Mouse (Mus musculus): Measurements from ENCODE around the gene Hcfc2. TPM values are rescaled to one million over a fixed set of nuclear protein-coding genes. Genes with fewer than 3 reads are reported as not detected.

Hcfc2 gene
- polyA plus RNA-seq, 1 experiment from 2014 or later = 42.6 TPM

- Histone ChIP-seq H3K4me3 (replicated peaks; ENCODE audit: low read depth, low read length) (no peak overlapping the region), H3K27ac (replicated peaks; ENCODE audit: low read depth, low read length) (no peak overlapping the region), H3K9me3 (ENCODE audit: control insufficient read depth, low read length) (no peaks in the 10 kb centered on the region), H3K4me1 (ENCODE audit: control insufficient read depth, insufficient read depth, low read length) (peaks cover 33% of the 10 kb centered on the region), H3K36me3 (ENCODE audit: control insufficient read depth, insufficient read depth, low read length) (peaks cover 70% of the 10 kb centered on the region), H3K27me3 (ENCODE audit: control insufficient read depth, insufficient read depth, low read length) (no peaks in the 10 kb centered on the region), H3K4me2 (ENCODE audit: low read length) (no peak overlapping the region), H3K9ac (replicated peaks; ENCODE audit: low read length) (no peak overlapping the region)
- DNase-seq = no peak
- ATAC-seq (ENCODE audit: low FRiP score, low TSS enrichment) = no peak
- 96% methylated on average over 3 of the region's 3 CpGs for WGBS
Measured at GRCm38 (mm10) chr10:82758878-82759277, 62.9 kb downstream of the Hcfc2 start.

GRCm38 (mm10) chr10:82759706-82760105 is 63.7 kb downstream of the Hcfc2 start:
- Histone ChIP-seq H3K9me3 (ENCODE audit: control insufficient read depth, low read length) (no peaks in the 10 kb centered on the region), H3K27me3 (ENCODE audit: control insufficient read depth, insufficient read depth, low read length) (no peaks in the 10 kb centered on the region), H3K27ac (replicated peaks; ENCODE audit: low read depth, low read length) (no peak overlapping the region), H3K4me2 (ENCODE audit: low read length) (peak overlapping the region; percentile 44), H3K36me3 (ENCODE audit: control insufficient read depth, insufficient read depth, low read length) (peaks cover 62% of the 10 kb centered on the region), H3K4me1 (ENCODE audit: control insufficient read depth, insufficient read depth, low read length) (peaks cover 33% of the 10 kb centered on the region), H3K4me3 (replicated peaks; ENCODE audit: low read depth, low read length) (no peak overlapping the region), H3K9ac (replicated peaks; ENCODE audit: low read length) (no peak overlapping the region)
- ATAC-seq (ENCODE audit: low FRiP score, low TSS enrichment) = no peak
- WGBS = 99% methylated on average over 5 of the region's 5 CpGs
- DNase-seq = no peak

GRCm38 (mm10) chr10:82761037-82761811 is 65.3 kb downstream of the Hcfc2 start:
- ATAC-seq (ENCODE audit: low FRiP score, low TSS enrichment) = no peak
- H3K9ac ChIP-seq (replicated peaks; ENCODE audit: low read length) = peak overlapping the region; percentile 23; the same call in 1 of the 2 replicates
- peaks cover 33% of the 10 kb centered on the region for H3K4me1 ChIP-seq (ENCODE audit: control insufficient read depth, insufficient read depth, low read length)
- no peak overlapping the region for H3K27ac ChIP-seq (replicated peaks; ENCODE audit: low read depth, low read length)
- 78% methylated on average over 9 of the region's 9 CpGs for WGBS
- peak overlapping the region; percentile 9; the same call in 1 of the 2 replicates for H3K4me3 ChIP-seq (replicated peaks; ENCODE audit: low read depth, low read length)
- no peaks in the 10 kb centered on the region for H3K27me3 ChIP-seq (ENCODE audit: control insufficient read depth, insufficient read depth, low read length)
- H3K4me2 ChIP-seq (ENCODE audit: low read length) = peak overlapping the region; percentile 44
- H3K36me3 ChIP-seq (ENCODE audit: control insufficient read depth, insufficient read depth, low read length) = peaks cover 48% of the 10 kb centered on the region
- DNase-seq = no peak
- no peaks in the 10 kb centered on the region for H3K9me3 ChIP-seq (ENCODE audit: control insufficient read depth, low read length)

DNA sequence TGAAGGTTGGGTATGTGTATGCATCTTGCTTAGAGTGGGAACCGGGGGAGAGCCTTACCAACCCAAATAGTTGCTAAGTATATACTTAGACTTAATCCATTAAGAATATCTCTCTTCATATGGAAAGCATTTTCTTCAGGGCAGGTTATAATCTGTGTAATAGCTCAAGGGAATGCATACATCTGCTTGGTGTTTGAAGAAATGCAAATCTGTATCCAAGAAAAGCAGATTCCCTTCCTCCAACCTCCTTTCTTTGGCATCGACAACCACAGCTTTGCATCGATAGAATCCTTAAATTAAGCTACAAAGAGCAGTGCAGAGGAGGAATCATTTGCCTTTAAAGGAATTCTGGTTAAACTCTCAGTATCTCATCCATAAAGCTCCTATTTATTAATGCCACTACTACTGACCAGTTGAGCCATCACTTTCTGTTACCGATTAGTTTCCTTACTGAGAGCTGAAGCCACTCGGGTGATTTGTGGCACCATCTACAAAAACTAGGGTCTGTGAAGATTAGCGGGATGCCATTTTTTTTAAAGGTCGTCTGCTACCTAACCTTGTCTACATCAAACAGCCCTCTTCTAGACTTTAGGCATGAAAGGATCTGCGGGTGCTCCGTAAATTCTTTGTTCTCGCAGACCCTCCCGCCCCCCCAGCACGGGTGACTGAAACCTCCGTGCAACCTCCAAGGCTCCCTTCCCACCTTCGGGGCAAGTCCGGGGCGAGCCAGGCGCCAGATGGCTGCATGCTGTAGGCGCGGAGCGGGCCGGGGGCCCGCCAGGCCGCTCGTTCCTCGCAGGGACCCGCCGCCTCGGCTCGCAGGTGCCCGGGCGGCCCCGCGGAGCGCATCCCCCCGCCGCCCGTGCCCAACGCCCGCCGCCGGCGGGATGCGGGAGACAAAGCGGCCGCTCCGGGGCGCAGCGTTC is 67.1 kb downstream of the Hcfc2 start:
- peak overlapping the region; percentile 82 for H3K4me2 ChIP-seq (ENCODE audit: low read length)
- H3K4me3 ChIP-seq (replicated peaks; ENCODE audit: low read depth, low read length) = peak overlapping the region; percentile 87
- 1% methylated on average over 22 of the region's 48 CpGs for WGBS
- no peaks in the 10 kb centered on the region for H3K9me3 ChIP-seq (ENCODE audit: control insufficient read depth, low read length)
- H3K4me1 ChIP-seq (ENCODE audit: control insufficient read depth, insufficient read depth, low read length) = peaks cover 33% of the 10 kb centered on the region
- no peaks in the 10 kb centered on the region for H3K27me3 ChIP-seq (ENCODE audit: control insufficient read depth, insufficient read depth, low read length)
- peak; percentile 67 for DNase-seq
- H3K36me3 ChIP-seq (ENCODE audit: control insufficient read depth, insufficient read depth, low read length) = peaks cover 30% of the 10 kb centered on the region
- peak overlapping the region; percentile 99 for H3K9ac ChIP-seq (replicated peaks; ENCODE audit: low read length)
- peak overlapping the region; percentile 100 for H3K27ac ChIP-seq (replicated peaks; ENCODE audit: low read depth, low read length)
- ATAC-seq (ENCODE audit: low FRiP score, low TSS enrichment) = peak; percentile 48

GRCm38 (mm10) chr10:82763840-82764631 is 68.1 kb downstream of the Hcfc2 start, which contains the start of gene Nfyb:
TSS of gene Nfyb (minus strand) at chr10:82764144.
- peak within 1 kb of the TSS; percentile 99 for H3K9ac ChIP-seq (replicated peaks; ENCODE audit: low read length)
- DNase-seq (peak; percentile 96), ATAC-seq (ENCODE audit: low FRiP score, low TSS enrichment) (peak; percentile 93)
- WGBS = under 1% methylated on average over 60 of the region's 68 CpGs
- H3K9me3 ChIP-seq (ENCODE audit: control insufficient read depth, low read length) = no peaks in the 10 kb centered on the region
- peak within 1 kb of the TSS; percentile 87 for H3K4me3 ChIP-seq (replicated peaks; ENCODE audit: low read depth, low read length)
- H3K27ac ChIP-seq (replicated peaks; ENCODE audit: low read depth, low read length) = peak within 1 kb of the TSS; percentile 100
- peaks cover 20% of the 10 kb centered on the region for H3K36me3 ChIP-seq (ENCODE audit: control insufficient read depth, insufficient read depth, low read length)
- peaks cover 30% of the 10 kb centered on the region for H3K4me1 ChIP-seq (ENCODE audit: control insufficient read depth, insufficient read depth, low read length)
- H3K4me2 ChIP-seq (ENCODE audit: low read length) = peak within 1 kb of the TSS; percentile 82
- no peaks in the 10 kb centered on the region for H3K27me3 ChIP-seq (ENCODE audit: control insufficient read depth, insufficient read depth, low read length)

DNA sequence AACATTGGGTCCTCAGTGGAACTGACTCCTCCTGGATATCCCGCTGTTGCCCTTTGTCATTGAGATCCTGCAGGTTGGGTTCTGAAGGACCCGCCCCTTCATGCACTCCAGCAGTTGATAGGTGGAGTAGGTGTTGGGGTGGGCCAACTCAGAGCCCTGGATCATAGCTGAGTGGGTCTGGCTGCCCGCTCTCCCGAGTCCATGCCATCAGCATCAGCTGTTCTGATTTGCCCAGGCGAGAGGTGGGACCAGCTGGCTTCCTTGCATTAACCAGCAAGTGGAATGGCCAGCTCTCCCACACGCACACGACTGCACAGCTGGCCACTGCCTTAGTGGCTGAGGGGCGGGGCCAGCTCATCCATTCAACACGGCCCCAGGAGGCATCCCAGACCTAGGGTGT is 72.9 kb downstream of the Hcfc2 start:
- Histone ChIP-seq H3K9me3 (ENCODE audit: control insufficient read depth, low read length) (no peaks in the 10 kb centered on the region), H3K4me2 (ENCODE audit: low read length) (no peak overlapping the region), H3K36me3 (ENCODE audit: control insufficient read depth, insufficient read depth, low read length) (no peaks in the 10 kb centered on the region), H3K4me3 (replicated peaks; ENCODE audit: low read depth, low read length) (no peak overlapping the region), H3K4me1 (ENCODE audit: control insufficient read depth, insufficient read depth, low read length) (no peaks in the 10 kb centered on the region), H3K27me3 (ENCODE audit: control insufficient read depth, insufficient read depth, low read length) (no peaks in the 10 kb centered on the region), H3K9ac (replicated peaks; ENCODE audit: low read length) (no peak overlapping the region), H3K27ac (replicated peaks; ENCODE audit: low read depth, low read length) (no peak overlapping the region)
- ATAC-seq (ENCODE audit: low FRiP score, low TSS enrichment) (no peak), DNase-seq (no peak)
- WGBS = 26% methylated on average over 9 of the region's 9 CpGs

DNA sequence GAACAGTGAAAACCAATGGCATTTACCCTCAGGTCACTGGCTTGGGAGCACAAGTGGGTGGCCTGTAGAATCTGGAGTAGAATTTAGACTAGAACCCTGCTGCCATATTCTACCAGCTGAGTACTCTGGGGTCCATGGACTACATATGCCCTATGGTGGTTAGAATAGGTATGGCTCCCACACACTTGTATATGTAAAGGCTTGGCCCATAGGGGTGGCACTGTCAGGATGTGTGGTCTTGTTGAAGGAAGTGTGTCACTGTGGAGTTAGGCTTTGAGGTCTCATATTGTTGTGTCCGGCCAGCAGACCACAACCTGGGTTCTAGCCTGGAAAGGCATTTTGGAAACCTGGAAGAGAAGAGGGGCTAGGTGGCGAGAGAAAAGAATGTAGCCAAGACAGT is 74.8 kb downstream of the Hcfc2 start:
- H3K27me3 ChIP-seq (ENCODE audit: control insufficient read depth, insufficient read depth, low read length) = no peaks in the 10 kb centered on the region
- H3K27ac ChIP-seq (replicated peaks; ENCODE audit: low read depth, low read length) = no peak overlapping the region
- no peaks in the 10 kb centered on the region for H3K4me1 ChIP-seq (ENCODE audit: control insufficient read depth, insufficient read depth, low read length)
- H3K36me3 ChIP-seq (ENCODE audit: control insufficient read depth, insufficient read depth, low read length) = no peaks in the 10 kb centered on the region
- no peak overlapping the region for H3K4me2 ChIP-seq (ENCODE audit: low read length)
- WGBS = 81% methylated on average over 2 of the region's 2 CpGs
- H3K4me3 ChIP-seq (replicated peaks; ENCODE audit: low read depth, low read length) = no peak overlapping the region
- ATAC-seq (ENCODE audit: low FRiP score, low TSS enrichment) (no peak), DNase-seq (no peak)
- H3K9me3 ChIP-seq (ENCODE audit: control insufficient read depth, low read length) = no peaks in the 10 kb centered on the region
- no peak overlapping the region for H3K9ac ChIP-seq (replicated peaks; ENCODE audit: low read length)

- ATAC-seq (ENCODE audit: low FRiP score, low TSS enrichment) = no peak
- 60% methylated on average over 9 of the region's 9 CpGs for WGBS
- peak; percentile 30 for DNase-seq
Measured at GRCm38 (mm10) chr10:82771595-82772170, 75.7 kb downstream of the Hcfc2 start.

More at GRCm38 (mm10) chr10:82771595-82772170, 75.7 kb downstream of the Hcfc2 start:
- Histone ChIP-seq H3K27me3 (ENCODE audit: control insufficient read depth, insufficient read depth, low read length) (no peaks in the 10 kb centered on the region), H3K4me3 (replicated peaks; ENCODE audit: low read depth, low read length) (no peak overlapping the region), H3K36me3 (ENCODE audit: control insufficient read depth, insufficient read depth, low read length) (no peaks in the 10 kb centered on the region), H3K9me3 (ENCODE audit: control insufficient read depth, low read length) (no peaks in the 10 kb centered on the region), H3K4me2 (ENCODE audit: low read length) (no peak overlapping the region), H3K9ac (replicated peaks; ENCODE audit: low read length) (no peak overlapping the region), H3K27ac (replicated peaks; ENCODE audit: low read depth, low read length) (no peak overlapping the region), H3K4me1 (ENCODE audit: control insufficient read depth, insufficient read depth, low read length) (no peaks in the 10 kb centered on the region)
